Mouse (Mus musculus): ENCODE measurements around the gene Casc3. TPM values are rescaled to one million over a fixed set of nuclear protein-coding genes. Genes with fewer than 3 reads are reported as not detected.
A peak's percentile ranks its signal among the peaks of the same experiment; 100 is the strongest.

Casc3 gene
- polyA plus RNA-seq, 3 experiments from 2014 or later, result 8.7 to 14.8 (median 11.6) TPM

DNA sequence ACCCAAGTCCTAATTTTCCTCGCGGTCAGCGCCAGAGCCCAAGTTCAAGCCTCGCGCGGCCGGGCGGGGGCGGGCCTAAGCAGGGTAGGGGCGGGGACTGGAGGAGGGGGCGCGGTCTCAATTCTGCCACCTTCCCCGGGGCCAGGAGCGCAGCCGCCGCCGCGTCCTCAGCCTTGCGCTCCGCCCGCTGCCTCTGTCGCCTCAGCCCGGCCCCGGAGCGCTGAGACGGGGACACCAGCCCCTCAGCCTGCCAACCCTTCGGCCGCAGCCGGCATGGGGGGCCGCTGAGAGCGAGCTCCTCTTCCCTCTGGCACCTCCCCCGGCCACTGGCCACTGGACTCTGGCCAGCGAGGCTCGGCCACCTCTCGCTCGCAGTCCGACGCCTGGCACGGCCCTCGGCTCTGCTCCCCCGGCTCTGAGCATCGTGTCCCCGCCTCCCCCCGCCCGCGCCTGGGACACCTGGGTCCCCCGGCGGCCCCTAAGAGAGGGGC lies 32.0 kb downstream of the Casc3 start, which contains the start of gene Rapgefl1:
TSS of gene Rapgefl1 (plus strand) at position 135 of the 491 bp plus-strand sequence.
- peak; percentile 86 for ATAC-seq

DNA sequence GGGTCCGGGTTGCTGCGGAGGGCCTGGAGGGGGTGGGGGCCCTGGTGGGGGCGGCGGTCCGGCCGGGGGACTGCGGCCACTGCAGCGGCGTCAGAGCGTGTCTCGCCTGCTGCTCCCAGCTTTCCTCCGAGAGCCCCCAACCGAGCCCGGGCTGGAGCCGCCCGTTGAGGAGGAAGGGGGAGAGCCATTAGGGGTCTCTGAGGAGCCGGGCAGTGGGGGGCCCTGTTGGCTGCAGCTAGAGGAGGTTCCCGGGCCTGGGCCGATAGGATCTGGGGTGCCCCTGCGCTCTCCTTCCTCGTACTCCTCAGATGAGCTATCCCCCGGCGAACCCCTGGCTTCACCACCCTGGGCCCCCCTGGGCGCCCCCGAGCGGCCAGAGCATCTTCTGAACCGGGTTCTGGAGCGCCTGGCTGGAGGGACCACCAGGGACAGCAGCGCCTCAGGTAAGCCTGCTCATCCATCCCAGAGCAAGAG lies 32.6 kb downstream of the Casc3 start:
- no peak for ATAC-seq

DNA sequence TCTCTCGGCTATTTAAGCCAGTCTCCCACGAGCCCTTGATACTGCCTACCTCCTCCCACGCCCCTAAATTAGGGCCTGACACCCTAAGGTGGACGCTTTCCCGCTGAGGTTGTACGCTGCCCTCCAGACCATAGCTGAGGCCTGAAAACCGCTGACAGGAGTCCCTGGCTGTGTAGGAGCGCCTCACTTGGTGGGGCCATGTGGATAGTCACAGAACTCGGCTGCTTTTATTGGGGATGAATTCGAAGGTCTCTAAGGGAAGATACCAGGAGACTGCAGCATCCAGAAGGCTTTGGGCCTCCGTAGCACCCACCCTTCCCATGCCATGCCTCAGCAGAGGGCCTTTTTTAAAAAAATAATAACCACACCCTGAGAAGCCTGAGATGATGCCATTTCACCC lies 33.2 kb downstream of the Casc3 start:
- no peak for ATAC-seq

DNA sequence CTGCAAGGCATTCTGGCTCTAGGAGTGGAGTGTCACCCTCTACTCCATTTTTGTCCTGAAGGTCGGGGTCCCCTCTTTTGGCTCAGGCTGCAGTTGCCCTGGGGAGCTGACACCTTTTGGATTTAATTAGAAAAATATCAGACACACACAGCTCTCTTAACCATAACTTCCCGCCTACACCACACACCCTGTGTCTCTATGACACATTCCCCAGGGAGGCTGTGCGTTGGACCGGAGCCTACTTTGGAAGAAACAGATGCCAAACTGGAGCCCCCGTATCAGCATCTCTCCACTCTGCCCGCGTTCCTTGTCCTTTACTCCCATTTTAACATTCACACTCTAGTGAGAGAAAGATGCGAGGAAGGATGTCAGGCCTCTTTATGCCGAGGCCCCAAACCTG lies 33.8 kb downstream of the Casc3 start:
- no peak for ATAC-seq

DNA sequence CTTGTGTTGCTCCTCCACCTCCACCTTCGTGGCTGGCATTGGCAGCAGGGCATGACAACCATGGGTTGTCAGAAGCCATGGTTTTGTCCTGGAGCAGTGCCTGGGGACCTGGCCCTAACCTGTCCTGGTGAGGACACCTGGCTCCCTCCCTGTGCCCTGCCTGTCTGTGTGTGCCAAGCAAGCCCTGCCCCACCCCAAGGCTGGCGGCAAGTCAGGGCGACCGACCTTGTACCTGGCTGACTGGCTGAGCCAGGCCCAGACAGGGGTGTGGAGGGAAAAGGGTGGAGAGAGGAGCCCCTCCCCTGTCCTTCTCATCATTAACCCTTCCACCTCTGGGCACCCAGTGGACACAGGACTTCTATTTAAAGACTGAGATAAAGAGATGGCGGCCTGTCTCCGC lies 34.7 kb downstream of the Casc3 start:
- ATAC-seq, result no peak

DNA sequence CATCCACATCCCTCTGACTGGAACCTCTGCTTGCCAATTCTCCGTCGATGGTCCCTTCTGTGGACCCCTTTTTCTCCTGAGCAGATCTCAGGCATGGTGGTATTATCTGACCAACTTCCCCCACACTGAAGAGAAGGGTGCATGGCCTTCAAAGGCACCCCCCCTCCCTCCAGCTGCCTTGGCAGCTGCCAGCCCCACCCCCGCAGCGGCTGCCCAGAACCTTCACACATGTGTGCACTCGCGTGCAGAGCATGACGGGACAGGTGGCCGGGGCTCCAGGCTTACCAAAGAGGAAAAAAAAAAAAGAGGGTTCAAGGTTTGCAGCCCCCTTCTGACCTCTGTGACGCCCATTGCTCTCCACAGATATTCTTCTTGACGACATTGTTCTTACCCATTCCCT lies 35.2 kb downstream of the Casc3 start:
- ATAC-seq, result no peak

DNA sequence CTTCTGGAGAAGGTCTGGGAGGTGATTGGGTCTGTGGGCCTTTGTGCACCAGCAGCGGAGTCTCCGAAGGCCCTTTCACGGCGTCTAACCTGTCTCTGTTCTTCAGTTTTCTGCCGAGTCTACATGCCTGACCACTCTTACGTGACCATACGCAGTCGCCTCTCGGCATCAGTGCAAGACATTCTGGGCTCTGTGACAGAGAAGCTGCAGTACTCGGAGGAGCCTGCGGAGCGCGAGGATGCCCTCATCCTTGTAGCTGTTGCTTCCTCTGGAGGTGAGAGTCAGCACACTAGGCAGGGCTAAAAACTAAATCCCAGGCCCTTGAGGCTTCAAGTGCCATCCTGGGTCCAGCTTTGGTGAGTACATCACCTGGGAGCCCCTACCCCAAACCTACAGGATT lies 41.3 kb downstream of the Casc3 start:
- ATAC-seq, result no peak

DNA sequence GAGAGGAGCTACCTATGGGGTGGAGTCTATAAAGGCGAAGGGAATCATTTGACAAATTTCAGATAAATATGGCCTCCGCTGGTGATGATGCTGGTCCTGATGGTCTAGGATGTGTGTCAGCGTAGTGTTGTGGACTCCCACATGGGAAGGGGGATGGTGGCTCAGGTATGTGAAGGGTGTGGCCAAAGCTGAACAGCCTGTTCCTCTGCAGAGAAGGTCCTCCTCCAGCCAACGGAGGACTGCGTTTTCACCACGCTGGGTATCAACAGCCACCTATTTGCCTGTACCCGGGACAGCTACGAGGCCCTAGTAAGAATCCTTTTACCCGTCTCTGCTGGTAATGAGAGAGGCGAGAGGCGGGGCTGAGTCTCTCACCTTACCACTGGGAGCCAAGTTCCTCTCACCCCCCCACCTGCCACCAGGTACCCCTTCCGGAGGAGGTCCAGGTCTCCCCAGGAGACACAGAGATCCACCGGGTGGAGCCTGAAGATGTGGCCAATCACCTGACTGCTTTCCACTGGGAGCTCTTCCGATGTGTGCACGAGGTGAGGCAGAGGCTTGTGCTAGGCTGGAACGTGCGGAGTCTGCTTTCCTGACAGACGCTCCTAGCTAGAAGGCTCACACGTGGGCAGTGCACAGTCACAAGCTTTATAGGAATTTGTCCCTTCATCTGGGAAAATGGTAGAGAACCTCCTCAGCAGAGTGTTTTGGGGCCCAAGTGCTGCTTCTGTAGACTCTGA lies 42.3 kb downstream of the Casc3 start:
- ATAC-seq, result no peak

DNA sequence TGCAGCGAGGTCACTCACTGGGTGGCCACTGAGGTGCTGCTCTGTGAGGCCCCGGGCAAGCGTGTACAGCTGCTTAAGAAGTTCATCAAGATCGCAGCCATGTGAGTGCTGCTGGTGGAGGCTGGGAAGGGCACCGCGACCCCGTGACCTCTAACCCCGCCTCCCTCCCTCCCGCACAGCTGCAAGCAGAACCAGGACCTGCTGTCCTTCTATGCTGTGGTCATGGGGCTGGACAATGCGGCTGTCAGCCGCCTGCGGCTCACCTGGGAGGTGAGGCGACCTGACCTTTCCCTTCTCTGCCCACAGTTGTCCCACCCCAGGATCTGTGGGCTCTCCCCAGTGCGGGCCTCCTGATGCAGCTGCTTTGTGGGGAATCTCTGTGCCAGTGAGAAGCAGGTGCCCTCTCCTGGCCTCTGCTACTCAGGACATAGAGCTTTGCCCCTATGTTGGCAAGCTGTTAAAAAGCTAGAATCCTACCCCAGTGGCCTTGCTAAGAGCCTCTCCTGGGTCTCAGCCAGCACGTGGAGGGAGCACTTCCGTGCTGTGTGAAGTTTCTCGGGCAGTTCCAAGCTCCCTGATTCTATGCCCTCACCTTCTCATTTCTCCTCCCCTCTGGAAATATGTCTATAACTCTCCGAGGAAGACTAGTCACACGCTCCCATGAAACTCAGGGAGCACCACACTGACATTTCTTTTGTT lies 44.6 kb downstream of the Casc3 start:
- ATAC-seq, result no peak

DNA sequence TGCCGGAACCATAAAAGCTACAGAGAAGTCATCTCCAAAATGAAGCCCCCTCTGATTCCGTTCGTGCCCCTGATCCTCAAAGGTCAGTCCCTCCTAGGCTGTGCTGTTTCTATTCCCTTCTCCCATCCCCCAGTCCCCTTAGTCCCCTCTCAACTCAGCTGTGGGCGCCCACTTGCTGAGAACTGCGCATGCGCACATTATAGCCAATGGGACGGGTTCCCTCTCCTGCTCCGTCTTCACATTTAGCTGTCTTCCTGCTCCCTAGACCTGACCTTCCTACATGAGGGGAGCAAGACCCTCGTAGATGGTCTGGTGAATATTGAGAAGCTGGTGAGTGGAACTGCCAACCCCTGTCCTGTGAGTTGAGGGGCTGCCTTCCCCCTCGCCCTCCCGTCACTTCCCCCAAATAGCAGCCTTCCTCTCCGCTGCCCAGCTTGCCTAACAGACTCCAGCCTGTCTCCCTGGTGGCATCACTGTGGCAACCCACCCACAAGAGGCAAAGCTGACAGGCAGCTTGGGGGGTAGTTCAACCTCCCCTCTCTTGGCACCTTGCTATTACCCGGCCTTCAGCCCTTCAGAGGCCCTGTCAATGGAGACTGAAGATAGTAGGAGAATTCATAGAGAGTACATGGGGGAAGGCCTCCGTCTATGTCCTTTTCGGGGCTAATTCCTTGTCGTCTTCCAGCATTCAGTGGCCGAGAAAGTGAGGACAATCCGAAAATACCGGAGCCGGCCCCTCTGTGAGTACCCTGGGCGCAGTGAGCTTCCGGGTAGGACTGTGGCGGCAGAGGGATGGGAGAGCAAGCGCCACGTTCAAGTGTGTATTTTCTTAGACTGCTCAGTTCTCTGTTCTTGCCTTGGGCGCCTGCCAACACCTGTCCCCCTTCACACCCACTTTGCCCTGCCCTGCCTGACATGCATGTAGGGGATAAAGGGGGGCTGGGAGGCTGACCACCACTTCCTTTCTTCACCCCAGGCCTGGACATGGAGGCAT lies 45.7 kb downstream of the Casc3 start:
- no peak for ATAC-seq

DNA sequence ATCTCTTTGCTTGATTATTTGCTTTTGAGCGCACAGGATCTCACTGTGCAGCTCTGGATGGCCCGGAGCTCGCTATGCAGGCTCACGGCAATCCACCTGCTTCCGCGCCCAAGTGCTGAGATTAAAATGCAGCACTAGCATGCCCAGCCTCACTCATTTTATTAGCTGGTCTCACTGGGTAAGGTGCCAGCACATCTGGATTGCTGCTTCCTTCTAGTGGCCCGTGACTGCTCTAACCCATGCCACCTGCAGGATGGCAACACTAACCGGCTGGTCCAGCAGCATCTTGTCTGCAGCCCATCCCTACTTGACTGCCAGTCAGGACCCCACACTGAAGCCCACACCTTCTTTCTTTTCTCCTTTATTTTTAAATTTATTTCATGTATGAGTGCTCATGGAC lies 49.4 kb downstream of the Casc3 start:
- ATAC-seq, result no peak

DNA sequence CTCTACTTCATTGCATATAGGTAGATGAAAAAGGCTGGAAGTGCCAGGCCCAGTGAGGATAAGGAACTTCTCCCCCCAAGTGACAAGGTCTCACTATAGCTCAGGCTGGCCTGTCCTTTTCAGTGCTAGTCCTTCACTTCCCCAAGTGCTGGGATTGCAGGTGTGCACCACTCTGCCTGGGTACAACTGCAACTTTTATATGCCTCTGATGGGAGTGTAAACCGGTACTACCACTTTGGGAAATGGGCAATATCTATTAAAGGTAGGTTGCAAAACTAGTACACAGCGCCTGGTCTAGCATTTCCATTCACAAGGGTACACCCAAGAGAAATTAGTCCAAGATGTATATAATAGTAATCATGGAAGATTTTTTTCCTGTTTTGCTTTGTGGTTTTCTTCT lies 50.0 kb downstream of the Casc3 start:
- no peak for ATAC-seq

DNA sequence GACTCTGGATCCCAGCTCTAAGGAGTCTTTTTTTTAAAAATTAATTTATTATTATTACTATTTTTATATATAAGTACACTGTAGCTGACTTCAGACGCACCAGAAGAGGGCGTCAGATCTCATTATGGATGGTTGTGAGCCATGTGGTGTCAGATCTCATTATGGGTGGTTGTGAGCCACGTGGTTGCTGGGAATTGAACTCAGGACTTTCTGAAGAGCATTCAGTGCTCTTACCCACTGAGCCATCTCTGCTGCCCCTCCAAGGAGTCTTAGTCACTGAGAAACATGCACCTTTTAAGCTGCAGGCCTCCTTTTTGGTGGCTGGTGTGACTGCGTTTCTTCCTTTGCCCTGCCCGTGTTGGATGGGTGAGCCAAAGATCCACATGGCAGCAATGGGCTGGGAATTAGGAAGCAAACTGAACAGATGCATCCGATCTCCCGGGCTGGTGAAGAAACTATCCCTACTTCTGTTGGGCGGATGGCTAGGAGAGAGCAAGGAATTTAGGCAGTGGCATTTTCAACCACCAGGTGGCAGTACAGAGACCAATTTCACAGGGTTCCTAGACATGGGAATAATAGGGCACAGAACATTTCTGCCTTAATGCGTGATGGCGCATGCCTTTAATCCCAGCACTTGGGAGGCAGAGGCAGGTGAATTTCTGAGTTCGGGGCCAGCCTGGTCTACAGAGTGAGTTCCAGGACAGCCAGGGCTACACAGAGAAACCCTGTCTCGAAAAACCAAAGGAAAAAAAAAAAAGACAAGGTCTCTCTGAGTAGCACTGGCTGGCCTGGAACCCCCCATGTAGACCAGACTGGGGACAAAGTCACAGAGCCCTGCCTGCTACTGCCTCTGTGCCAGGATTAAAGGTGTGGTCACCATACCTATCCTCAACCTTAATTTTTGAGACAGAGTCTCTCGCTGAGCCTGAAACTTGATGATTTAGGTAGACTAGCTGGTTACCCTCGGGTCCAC lies 54.3 kb downstream of the Casc3 start:
- peak; percentile 34 for ATAC-seq

DNA sequence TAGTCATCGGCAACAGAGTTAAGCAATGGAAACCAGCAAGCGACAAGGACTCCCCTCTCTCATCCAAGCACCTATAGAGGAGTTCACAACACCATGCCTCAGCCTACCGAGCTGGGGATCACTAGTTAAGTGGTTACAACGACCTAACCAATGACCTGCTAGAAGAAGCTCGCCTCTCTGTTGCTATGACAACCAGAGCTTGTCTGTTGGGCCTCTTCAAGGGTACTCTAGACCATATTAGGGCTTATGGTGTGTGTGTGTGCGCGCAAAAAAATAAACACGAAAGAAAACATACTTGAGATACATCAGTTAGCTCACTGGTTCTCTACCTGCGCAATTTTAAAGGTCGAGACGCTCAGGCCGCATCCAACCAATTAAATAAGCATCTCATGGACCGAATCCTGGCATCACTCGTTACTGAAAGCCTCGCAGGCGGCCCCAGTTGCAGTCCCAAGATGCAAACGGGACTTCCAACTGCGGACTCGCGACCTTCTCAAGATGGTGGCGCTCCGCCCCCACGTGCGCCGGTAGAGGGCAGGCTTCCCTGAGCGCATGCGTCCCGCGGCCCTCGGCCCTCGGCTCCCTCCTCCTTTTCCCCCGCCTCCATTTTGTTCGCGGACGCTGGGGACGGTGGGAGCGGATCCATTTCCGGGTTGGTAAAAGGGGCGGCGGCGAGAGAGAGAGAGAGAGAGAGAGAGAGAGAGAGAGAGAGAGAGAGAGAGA lies 58.5 kb downstream of the Casc3 start, which contains the start of gene Wipf2:
TSS of gene Wipf2 (plus strand) at position 611 of the 723 bp plus-strand sequence.
- ATAC-seq, result peak; percentile 84

DNA sequence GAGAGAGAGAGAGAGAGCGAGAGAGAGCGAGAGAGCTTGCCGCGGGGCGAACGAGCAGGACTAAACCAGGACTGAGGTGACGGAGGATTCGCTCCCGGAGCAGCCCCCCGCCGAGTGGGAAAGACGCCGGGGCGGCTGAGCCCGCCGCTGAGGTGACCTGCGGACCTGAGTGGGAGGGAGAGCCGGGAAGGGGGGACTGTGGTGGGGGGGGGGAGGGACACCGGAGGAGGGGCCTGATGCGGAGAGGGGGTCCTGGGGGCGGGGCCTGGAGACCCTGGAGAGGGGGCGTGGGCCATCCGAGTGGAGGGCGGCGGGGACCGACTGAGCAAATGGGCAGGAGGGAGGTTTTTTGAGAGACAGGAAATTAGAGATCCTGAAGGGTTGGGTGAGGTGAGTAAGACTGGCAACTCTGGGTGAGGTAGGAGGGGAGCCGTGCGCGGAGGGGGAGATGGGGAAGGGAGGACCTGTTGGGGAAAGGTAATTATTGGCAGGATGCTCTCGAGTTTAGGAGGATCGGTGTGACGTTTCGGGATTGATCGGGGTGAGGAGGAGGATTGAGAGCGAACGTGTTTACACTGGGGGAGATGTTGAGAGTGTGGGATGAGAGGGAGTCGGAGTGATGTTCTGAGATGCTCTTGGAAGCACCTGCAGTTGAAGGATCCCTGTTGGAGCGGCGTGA lies 59.2 kb downstream of the Casc3 start:
- peak; percentile 67 for ATAC-seq

DNA sequence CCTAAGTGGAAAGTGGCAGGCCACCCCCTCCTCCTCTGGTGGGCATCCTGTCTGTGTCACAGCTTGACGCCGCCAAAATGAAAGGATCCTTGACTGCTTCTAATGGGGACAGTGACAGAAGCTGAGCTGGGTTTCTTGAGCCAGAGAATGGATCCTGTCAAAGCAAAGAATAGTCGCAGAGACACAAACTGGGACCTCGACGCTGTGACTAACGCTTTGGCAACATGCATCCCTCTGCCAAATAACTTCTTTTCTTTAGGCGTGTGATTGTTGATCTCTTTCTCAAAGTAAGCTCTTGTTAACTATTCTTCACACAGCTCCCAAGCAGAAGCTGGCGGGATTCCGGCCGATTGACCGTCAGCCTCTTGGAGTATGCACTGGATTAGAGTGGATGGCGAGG lies 62.6 kb downstream of the Casc3 start:
- no peak for ATAC-seq

DNA sequence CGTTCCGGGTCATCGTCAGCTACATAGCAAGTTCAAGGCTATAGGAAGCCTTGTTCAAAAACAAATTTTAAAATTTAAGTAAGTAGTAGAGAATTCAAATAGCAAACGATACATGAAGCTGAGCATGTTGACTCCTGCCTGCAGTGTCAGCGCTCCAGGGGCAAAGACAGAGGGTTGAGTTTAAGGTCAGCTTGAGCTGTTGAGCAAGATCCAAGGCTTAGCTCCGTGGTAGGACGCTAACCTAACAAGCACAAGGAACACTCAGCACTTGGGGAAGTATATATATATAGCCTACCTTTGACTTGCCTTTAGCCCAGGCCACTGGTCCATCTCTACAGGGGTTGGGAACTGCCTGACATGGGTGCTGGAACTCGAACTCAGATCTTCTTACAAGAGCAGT lies 65.2 kb downstream of the Casc3 start:
- ATAC-seq, result no peak

DNA sequence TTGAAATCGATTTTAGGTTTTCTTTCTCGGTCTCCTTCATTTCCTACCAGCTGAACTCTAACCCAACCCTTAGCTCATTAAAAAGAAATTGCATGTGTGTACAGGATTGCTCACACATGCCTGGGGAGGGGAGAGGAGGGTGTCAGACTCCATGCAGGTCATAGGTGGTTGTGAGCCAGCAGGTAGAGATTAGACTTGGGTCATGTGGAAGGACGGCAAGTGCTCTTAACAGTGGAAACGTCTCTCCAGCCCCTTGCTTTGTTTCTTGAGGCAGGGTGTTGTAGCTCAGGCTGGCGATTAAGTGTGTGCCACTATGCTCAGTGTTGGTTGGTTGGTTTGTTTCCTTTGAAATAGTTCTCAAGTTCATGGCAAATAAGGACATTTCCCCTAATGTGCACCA lies 66.1 kb downstream of the Casc3 start:
- no peak for ATAC-seq

DNA sequence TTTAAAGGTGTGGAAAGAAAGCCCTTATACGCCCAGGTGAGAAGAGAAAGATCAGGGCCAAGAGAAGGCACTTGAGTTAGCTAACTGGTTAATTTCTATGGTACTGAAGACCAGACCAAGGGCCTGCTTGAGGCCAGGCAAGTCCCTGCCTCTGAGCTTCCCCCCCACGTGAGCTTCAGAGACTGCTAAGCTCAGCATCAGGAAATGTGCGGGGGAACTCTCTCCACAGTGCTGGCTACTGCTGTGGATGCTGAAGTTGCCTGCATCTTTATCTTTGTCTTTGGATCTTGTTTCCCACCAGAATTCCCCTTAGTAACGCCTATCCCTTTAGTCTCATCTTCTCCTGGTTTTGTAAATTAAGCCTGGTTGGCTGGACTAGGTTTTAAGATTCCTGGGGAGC lies 66.7 kb downstream of the Casc3 start:
- no peak for ATAC-seq

DNA sequence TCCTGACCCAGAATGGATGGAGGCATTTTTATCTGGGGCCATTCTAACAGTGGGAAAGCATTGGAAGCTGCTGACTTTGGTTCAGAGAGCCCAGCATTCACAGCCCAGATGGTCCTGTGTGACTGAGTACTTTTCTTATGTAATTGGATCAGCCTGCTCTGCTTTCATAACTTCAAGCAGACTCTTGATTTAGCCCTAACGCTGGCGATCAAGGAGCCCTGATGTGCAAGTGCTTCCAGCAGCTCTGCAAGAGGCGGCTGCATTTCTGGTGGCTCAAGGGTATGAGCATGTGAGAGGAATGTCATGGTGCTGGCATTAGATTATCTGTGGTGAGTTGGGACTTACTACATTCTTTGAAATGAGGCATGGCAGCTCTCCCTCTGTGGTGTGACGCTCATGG lies 67.3 kb downstream of the Casc3 start:
- no peak for ATAC-seq

All from inflammation-experienced regulatory T-cells, adult 6 months (primary cell).